Mouse (Mus musculus) megakaryocyte-erythroid progenitor cell, adult 5-6 weeks (primary cell): ENCODE measurements around the gene Cox11. TPM values are rescaled to one million over a fixed set of nuclear protein-coding genes. Genes with fewer than 3 reads are reported as not detected.

Experiments used
- ATAC-seq: replicated peaks from 2 replicates; pipeline ENCODE4 v1.8.0; 2016; ENCODE audit warnings: mild to moderate bottlenecking, inconsistent platforms; ENCODE audit not compliant: severe bottlenecking, poor library complexity, low FRiP score, low TSS enrichment
- total RNA-seq, 2 experiments: library from RNA; stranded (forward) in 1 of 2; stranded (reverse) in 1 of 2; fragments of 200-1000, 215-1000 nt in 1 of 2; fragments of >200 nt in 1 of 2; fragmentation: Nextera tagmentation in 1 of 2; gene quantifications; 2 replicates each; pipeline ENCODE4 v1.2.3; 2014 to 2017

Cox11 gene
- total RNA-seq, 2 experiments from 2014 or later = 37.0 TPM

DNA sequence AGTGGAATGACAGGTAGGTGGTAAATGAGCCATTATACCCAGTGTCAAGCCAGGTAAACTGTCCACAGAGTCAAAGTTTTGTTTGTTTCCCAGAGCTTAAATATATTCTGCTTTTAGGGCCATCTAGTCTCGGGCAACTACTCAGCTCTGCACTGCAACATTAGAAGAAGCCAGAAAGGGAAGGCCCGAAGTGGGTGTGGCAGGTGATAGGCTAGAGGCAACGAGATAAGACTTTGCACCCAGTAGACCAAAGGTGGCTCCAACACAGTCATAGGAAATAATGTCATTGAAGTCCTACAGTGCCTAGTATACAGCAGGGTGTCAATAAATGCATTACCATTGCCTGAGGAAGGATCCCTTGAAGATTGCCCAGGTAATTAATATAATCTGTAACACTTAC, 25.1 kb downstream of the Cox11 start:
- ATAC-seq = peak; percentile 72

- 0 out of 2 replicates have a peak, but pooled peaks have one; percentile 6 for ATAC-seq
Measured at GRCm38 (mm10) chr11:90663618-90664297, 25.8 kb downstream of the Cox11 start.

DNA sequence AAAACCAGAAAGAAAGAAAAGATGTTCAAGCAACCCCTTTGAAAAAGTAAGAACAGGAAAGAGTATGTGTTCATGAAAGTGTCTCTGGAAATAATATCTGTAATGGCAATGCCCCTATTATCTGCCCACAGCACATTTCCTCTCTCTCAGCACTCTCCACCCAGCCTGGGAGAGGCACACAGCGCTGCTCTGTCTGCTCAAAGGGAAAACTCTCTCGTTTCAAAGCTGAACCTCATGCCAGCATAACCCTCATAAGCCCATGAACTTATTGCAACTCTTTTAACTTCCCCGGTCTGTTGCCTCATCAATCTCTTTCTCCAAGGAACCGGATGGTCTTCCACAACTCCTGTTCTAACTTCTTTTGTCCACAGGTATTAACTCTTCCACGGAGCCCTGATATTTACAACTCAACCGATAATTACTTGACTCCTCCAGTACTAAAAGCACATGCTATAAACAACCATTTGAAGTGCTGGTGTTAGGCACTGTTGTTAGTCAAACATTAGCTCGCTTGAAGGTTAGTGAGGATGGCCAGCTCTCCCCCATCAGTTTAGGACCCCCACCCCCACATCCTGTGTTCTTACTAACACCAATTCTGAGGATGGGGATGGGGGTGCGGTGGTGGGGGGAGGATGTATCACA, 26.5 kb downstream of the Cox11 start:
- peak; percentile 96 for ATAC-seq

DNA sequence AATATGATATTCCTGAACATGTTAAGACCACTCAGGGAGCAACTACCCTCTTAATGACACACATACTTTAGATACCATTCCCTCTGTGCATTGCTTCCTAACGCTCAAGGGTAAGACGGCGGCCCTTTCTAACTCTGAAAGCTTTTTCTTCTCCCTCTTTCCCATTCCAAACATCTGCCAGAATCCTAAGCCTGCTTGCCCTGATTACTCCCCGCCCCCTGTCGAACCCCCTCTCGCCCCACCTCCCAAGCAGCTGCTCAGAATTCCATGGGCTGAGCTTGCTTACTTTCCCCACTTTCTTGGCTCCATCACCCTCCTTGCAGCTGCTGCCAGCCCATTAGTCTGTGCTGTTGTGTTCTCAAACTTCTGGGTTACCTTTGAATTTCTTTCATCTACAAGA, 27.2 kb downstream of the Cox11 start:
- ATAC-seq = no peak

GRCm38 (mm10) chr11:90666144-90666757, 28.3 kb downstream of the Cox11 start:
- ATAC-seq = no peak

GRCm38 (mm10) chr11:90666916-90667315, 28.9 kb downstream of the Cox11 start:
- ATAC-seq = peak; percentile 62

DNA sequence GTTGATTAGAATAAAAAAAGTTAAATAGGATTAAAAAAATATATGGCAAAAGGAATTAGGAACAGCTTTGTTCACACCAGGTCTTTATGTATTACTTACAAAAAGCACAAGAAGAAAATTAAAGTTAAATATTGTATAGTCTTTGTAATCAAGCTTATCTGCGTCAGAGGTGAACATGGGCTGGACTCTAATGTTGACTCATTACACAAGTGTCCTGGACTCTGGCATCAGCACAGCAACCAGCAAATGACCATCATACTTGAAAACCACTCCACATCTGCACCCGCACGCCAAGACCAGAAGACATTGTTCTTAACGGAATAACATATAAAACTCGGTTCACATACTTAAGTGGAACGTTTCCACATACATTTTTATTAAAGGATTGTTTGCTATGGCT, 29.4 kb downstream of the Cox11 start:
- ATAC-seq = no peak

DNA sequence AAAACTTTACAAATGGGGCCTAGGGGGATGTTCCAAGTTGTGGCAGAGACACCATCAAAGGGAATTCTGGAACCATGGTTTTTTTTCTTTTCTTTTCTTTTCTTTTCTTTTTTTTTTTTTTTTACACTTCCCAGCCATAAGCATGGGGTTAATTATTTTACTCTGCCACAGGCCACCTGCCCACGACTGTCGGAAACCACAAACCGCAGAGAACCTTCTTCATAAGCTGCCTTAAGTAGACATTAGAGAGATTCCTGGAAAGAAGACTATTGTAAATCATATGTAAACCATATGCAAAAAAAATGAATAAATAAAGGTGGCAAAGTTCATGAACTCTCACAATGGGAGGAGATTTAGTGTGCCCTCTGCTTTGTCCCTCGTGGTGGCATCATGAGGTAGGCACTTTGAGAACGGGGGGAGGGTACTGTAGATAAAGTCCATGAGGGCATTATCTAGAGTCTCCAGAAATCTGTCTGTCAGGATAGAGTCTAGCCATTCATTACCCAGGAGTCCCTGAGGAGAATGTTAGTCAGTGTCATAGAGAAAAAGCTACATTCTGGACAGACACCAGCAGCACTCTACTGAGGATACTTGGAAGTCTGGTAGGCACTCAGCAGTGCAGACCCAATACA, 37.6 kb downstream of the Cox11 start:
- peak; percentile 98 for ATAC-seq

GRCm38 (mm10) chr11:90677027-90677426, 39.1 kb downstream of the Cox11 start:
- no peak for ATAC-seq

DNA sequence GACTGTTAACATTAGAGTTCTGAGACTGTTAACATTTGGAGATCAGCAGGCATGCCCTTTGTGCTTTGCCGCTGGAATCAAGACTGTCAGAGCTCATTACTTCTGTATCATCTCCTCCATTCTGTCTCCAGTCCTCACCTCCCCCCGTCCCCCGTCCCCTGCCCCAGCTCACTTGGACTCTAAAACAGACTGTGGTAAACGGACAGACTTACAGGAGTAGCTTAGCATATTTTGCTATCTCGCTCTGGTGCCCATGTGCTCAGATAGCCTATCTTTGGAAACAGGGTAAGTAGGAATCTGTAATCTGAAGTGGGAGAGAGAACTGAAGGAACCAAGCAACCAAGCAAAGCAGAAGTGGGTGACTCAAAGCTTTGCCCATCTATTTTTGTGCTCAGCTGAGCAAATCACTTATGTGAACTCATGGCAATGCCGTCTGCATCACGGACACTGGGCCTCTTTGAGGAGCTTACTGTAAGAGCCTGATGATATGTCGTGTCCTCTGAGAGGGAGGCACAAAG, 39.9 kb downstream of the Cox11 start:
- no peak for ATAC-seq

DNA sequence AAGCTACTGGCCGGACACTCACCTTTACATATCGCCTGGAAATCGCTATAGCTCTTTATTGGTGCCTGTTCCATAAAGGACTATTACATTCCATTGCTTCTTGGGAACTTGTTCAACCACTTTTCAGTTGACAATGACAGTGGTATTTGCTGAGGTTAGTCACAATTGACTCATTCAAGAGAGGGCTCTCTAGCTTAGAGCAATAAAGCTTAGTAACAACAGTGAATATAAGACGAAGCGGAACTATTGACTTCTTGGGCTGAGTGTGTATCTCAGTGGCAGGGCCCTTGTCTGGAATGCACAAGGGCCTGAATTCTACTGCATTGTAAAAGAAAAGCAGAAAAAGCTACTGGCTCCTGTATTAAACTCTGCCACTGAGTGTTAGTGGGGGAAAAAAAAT, 40.6 kb downstream of the Cox11 start:
- no peak for ATAC-seq

DNA sequence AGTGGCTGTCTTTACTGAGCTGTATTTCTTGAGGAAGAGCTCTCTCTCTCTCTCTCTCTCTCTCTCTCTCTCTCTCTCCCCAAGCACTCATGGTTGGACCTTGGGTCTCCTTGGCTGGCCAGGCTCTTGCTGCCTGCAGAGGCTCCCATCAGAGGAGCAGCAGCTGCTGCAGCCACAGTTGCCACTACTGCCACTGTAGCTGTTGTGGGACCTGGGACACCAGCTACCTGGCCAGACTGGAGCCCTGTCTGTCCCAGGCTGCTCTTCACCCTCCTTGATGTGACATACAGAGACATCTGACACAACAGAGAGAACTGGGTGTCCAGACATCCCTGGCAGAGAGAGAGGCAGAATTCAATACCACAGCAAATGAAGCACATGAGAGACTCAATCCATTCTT, 43.2 kb downstream of the Cox11 start:
- no peak for ATAC-seq

DNA sequence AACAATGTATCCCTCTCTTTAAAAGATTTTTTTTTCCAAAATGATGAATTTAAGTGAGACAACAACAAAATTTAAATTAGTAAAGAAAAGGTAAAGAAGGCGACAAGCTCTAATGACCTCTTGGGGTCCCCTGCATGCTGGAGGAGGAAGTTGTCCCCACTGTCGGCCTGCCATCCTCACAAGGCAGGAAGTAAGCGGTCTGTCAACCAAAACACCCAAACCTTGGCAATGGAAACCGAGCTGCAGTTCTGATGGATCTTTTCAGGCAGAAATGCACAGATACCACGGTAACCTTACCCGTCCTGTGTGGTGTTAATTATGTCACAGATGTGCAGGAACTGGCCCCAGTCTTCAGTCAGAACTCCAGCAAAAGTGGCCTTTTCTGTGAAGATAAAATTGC, 46.8 kb downstream of the Cox11 start:
- ATAC-seq = no peak

DNA sequence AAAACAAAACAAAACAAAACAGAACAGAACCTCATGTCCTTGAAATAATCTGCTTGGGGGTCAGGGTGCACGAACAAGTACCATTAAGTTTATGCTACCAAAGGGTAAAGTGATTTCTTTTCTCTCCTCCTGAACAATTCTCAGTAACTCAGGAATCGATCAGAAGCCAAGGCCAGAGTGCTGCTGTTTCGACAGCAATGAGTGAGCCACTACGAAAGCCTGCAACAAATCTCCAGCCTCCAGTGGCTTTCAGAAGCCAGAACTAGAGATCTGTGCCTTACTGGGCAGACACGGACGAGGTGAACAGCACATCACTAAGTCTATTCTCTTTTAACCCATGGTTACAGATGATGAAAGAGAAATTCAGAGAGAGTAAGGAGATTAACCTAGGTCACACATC, 47.2 kb downstream of the Cox11 start:
- ATAC-seq = no peak

- peak; percentile 80 for ATAC-seq
Measured at GRCm38 (mm10) chr11:90686287-90687025, 48.5 kb downstream of the Cox11 start.

- ATAC-seq = peak; percentile 56
Measured at GRCm38 (mm10) chr11:90687040-90687439, 49.1 kb downstream of the Cox11 start.

DNA sequence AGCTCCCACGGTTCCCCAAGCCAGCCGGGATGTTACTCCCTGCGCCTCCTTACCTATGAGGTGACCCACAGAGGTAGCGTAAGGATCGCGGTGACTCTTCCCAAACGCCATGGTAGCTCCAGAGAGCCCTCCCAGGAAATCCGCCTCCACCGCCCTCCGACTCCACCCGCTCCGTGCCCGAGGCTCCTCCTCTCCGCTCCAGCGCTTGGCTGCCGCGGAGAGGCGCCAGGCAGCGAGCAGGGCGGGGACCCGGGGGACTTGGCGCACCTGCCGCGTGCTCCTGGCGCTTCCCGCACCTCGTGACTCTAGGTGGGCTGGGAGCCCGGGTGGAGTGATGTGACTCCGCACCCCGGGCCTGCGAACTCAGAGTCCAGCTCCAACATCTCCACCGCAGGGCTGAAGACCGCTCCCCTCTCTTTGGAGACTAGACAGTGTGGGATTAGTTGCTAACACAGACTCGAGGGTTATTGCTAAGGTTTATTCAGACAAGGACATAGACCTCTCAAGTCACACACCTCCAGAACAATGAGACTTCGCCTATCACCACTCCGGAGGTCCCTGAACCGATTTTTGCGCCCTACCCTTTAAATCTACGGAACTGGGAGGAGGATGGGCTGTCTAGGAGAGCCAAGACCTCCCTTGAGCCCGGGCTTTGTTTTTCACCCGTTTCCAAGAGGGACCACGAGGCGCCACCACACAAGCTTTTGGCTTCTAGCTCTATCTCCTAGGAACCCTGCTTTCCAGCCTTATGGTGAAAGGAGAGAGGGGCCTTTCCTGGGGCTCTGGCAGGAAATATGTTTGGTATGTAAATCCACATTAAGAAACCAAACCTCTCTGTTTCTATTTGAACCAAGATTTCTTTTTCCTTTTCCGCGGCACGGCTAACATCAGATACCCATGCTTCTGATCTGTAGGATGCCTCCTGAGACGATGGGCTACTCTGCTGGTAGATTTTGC, 49.8 kb downstream of the Cox11 start, which contains the start of gene Tom1l1:
Gene Tom1l1, minus strand, starts transcription at position 907 of the 957 bp plus-strand sequence.
- peak; percentile 93 for ATAC-seq

DNA sequence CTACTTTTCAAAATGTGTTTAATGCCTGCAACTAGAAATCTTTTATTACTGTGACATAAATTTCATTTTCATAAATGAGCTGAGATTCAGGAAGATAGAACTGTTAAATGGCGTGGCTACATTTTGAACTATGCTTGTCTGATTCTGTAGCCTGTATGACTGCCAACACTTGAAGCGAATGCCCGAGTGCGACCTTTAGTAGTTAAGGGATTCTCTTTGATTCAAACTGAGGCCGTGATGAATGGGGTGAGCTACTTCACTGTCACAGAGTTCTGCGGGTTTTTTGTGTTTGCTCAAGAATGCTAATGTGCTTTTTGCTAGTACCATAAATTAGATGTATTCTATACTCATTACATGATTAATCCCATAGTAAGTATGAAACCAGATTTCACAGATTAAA, 52.4 kb downstream of the Cox11 start:
- no peak for ATAC-seq
